Mouse (Mus musculus): ENCODE measurements at regions not wholly inside any gene's neighbourhood (a gene's known extent, or its start where the extent isn't known, plus 50 kb on each side); places are given as distances from the start of the nearest gene placed in this dataset.

DNA sequence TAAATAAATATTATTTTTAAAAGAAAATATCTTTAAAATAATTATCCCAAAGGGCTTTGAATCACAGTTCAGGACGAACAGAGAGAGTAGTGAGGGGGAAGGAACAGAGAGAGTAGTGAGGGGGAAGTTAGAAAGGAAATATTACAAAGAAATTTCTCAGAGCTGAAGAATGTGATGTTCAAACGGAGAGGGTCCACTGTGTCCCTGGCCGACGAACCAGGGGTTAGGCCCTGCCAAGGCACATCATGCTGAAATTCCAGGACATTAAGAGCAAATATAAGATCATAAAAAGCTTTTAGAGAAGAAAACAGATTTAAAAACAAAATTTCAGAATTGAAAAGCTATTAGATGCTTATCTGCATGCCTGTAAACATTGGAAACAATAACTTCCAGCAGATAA, 61.6 kb downstream of the Skor1 start:
- DNase-seq (ENCODE audit: low read depth, low spot score) = no peak

DNA sequence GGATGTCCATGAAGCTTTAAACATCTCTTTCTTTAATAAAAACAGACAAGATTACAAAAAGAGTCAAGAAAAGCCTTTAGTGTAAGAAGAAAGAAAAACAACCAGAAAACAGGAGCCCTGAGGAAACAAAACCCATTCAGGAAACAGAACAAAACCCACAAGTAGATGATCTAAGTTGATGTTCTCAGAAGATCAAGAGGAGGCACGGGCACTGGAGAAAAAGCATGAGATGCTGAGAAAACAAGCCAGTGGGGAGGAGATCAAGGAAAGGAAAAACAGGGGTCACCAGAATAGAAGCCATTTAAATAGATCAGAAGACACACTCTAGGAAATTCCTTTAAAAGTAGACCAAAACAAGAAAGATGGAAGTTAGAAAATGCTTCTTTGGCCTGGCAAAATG, 62.1 kb downstream of the Skor1 start:
- DNase-seq (ENCODE audit: low read depth, low spot score) = peak; percentile 56

- no peak for DNase-seq (ENCODE audit: low read depth, low spot score)
These were observed 65.9 kb downstream of the Skor1 start for GRCm38 (mm10) chr9:63082830-63083229.

GRCm38 (mm10) chr9:63082311-63082710, 66.5 kb downstream of the Skor1 start:
- DNase-seq (ENCODE audit: low read depth, low spot score) = no peak

GRCm38 (mm10) chr9:63080406-63080805, 68.4 kb downstream of the Skor1 start:
- no peak for DNase-seq (ENCODE audit: low read depth, low spot score)

- no peak for DNase-seq (ENCODE audit: low read depth, low spot score)
These were observed 73.5 kb downstream of the Skor1 start for GRCm38 (mm10) chr9:63075252-63075651.

DNA sequence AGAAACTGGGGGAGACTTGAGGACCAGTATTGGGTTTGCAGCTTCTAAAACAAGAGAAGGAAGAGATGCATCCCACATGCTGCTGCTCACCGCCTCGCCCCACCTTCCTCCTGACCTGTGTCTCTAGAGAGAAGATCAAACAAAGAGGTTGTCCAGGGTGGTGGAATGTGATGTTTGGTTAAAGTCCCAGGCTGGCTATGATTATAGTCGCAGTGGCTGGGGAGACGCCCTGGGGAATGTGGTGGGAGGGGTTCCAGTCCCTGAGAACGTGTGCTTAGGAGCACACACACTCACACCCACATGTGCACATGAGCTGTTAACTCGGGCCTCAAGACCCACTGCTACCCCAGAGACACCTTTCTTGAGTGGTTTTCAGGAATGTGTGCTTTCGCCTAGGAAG, 74.0 kb downstream of the Skor1 start:
- no peak for DNase-seq (ENCODE audit: low read depth, low spot score)

GRCm38 (mm10) chr9:63074023-63074750, 74.6 kb downstream of the Skor1 start:
- no peak for DNase-seq (ENCODE audit: low read depth, low spot score)

GRCm38 (mm10) chr9:63071032-63071431, 77.7 kb downstream of the Skor1 start:
- DNase-seq (ENCODE audit: low read depth, low spot score) = no peak

GRCm38 (mm10) chr9:63069919-63070318, 78.8 kb downstream of the Skor1 start:
- DNase-seq (ENCODE audit: low read depth, low spot score) = no peak

DNA sequence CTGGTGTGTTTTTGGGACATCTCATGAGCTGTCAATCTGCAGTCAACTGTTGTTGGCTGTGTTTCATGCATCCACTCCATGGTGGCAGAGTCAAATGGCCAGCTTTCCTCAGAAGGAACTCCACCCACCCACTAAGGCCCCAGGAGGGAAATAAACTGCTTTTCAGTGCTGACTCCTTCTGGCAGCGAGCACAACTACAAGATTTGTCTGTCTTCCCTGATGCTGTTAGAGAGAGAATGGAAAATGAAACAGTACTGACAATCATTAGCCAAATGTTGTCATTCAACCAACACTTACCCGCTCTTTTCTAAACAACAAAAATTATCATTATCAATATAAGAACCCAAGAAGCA, 79.3 kb upstream of the Pias1 start:
- no peak for DNase-seq (ENCODE audit: low read depth, low spot score)

- no peak for DNase-seq (ENCODE audit: low read depth, low spot score)
These were observed 78.8 kb upstream of the Pias1 start for GRCm38 (mm10) chr9:63066384-63067053.

DNA sequence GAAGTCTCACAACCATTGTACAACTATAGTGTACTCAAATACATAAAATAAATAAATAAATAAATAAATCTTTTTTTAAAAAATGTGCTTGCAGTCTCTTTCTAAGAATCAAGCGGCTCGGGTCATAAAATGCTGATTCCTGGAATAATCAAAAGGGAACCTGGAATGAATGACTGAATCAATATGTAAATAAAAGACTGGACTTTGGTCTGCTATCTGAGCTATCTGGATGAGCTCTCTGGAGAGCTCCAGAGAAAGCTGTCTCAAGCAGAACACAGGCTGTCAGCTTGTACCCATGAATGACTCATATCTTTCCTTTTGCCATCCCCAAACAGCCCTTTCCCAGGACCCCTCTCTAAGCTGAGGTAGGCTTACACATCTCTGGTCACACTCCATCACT, 75.8 kb upstream of the Pias1 start:
- DNase-seq (ENCODE audit: low read depth, low spot score) = no peak

DNA sequence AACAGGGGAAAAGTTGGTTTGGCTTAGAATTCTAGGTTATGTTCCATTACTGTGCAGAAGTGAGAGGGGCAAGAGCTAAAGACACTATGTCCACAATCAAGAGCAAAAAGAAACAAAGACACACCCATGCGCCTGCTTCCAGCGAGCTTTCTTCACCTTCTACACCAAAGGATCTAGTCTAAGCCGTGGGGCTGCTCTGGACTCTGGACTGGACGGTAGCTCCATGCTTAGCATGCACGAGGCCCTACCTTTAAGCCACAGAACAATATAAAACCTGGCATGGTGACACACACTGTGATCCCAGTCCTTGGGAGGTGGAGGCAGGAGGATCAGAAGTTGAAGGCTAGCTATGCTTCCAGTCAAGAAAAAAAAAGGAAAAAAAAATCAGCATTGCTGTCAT, 73.0 kb upstream of the Pias1 start:
- DNase-seq (ENCODE audit: low read depth, low spot score) = no peak

GRCm38 (mm10) chr9:63059234-63059842, 71.6 kb upstream of the Pias1 start:
- DNase-seq (ENCODE audit: low read depth, low spot score) = peak; percentile 40

- DNase-seq (ENCODE audit: low read depth, low spot score) = no peak
These were observed 70.9 kb upstream of the Pias1 start for GRCm38 (mm10) chr9:63058506-63059233.

DNA sequence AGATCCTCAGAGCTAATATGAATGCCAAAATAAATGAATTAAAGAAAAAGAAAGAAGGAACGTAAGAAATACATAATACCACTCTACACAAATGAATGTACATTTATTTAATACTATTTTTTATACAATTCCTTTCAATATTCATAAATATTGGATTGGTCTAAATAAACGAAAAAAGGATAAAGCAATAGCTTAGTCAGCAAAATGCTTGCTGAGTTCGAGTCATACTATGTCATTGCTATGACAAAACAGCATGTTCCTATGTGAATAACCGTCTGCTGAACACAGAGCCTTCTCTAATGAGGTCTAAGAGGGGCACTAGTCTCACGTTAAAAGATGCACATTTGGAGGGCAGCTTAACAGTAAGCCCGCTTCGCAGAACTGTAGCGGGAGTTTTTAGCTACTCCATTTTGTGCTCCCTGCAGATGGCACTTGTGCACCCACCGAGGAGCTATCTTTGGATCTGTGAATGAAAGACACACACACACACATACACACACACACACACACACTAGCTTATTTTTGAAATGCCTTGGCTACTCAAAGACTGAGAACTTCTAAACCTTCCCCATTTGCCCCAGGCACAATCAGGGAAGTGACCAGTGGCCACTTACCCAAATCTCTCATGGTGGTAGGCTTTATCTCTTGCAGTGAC, 69.1 kb upstream of the Pias1 start:
- DNase-seq (ENCODE audit: low read depth, low spot score) = no peak

DNA sequence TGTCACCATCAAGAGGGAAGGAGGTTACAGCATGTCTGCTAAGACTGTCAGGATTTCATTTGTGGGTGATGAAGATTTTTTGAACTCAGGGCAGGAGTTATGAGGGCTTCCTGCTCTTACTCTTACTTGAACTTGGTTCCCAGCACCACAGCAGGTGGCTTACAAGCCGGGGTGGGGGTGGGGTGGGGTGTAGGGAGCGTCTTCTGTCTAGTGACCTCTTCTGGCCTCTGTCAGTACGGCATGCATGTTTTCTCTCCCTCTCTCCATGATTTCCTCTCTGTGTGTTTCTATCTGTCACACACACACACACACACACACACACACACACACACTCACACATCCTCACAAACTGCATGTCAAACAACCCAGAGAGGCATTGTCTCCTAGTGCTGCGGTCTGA, 64.5 kb upstream of the Pias1 start:
- no peak for DNase-seq (ENCODE audit: low read depth, low spot score)

DNA sequence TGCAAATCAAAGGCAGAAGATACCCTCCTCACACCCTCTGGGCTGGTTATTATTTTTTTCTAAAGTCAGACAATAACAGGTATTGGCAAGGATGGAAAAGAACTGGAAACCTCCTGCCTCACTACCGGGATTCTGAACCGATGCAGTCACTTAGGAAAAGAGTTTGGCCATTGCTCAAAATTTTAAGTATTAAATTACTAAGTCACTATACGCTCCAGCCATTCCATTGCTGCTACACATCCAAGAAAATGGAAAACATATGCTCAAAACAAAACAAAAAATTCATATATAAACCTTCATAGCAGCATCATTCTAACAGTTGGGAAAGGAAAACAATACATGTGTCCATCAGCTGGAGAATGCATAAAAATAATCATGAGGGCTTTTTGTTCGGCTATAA, 63.9 kb upstream of the Pias1 start:
- no peak for DNase-seq (ENCODE audit: low read depth, low spot score)

GRCm38 (mm10) chr9:63049290-63049689, 61.6 kb upstream of the Pias1 start:
- no peak for DNase-seq (ENCODE audit: low read depth, low spot score)

DNA sequence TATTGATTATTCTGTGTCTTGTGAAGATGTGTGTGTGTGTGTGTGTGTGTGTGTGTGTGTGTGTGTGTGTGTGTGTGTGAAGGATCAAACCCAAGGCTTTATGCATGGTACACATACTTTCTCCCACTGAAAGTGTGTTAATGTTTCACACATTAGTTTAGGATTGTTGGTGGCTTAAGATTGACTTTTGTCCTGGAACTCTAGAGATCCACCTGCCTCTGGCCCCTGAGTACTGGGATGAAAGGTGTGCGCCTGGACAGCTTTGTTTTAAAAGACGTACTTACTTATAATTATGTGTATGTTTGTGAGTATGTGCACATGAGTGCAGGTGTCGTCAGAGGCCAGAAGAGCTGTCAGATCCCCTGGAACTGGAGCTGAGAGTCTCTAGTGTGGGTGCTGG, 59.3 kb upstream of the Pias1 start:
- no peak for DNase-seq (ENCODE audit: low read depth, low spot score)

- no peak for DNase-seq (ENCODE audit: low read depth, low spot score)
These were observed 57.8 kb upstream of the Pias1 start for GRCm38 (mm10) chr9:63045531-63045930.

Data from CD4-positive helper T cell, adult 2 months (primary cell).